Mouse (Mus musculus) urinary bladder, adult 18-20 months (tissue): Measurements from ENCODE around the gene Ppil6.

Experiments used
- DNase-seq, 2 experiments: peaks; one replicate each; pipeline ENCODE4 v3.0.0; 2022; ENCODE audit warnings: low spot score in 2 of 2, mixed read lengths in 2 of 2

Gene Ppil6

GRCm38 (mm10) chr10:41489708-41490517 lies at the start of gene Ppil6, which contains the start of gene Smpd2:
TSS of gene Ppil6 (plus strand) at chr10:41490439.
TSS of gene Smpd2 (minus strand) at chr10:41490369.
- DNase-seq: peak; percentile 93 to 97

DNA sequence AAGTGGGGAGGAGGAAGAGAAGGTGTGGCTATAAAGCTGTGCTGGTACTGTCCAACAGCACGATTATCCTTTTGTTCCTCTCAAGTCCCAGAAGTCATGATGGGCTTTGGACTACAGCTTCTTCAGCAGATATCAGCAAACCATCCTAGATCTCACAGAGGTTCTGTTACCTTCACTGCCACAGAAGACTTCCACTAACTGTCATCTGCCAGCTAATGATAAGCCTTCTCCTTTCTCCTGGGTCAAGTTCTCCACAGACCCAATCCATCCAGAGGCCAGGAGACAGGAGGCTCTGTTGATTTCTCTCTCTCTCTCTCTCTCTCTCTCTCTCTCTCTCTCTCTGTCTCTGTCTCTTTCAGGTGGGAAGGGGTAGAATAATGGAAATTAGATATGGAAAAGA lies 42.0 kb upstream of the Ppil6 start:
- no peak for DNase-seq

- DNase-seq: no peak
These were observed 40.6 kb upstream of the Ppil6 start for GRCm38 (mm10) chr10:41449684-41450083.

DNA sequence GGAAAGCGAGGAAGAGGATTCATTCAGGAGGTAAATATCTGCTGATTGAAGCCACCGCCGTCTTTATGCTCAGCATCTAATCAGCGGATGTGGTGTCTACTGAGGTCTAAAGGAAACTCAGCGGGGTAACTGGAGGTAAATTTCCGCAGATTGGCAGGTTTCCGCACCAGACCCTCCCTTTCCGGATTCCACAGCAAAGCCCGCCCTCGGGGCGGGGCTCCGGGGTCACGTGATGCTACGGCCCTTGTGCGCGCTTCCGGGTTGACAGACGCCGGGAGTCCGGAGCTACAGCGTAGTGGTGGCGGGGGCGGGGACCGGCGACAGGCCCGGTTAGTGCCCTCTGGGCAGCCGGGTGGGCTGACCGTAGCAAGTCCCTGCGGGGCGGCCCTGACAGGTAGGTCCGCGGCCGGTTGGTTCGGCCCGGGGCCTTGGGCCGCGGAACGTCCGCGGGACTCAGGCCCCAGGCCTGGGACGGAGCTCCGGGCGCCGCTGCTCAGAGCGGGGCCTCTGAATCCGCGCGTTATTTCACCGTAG lies 40.0 kb upstream of the Ppil6 start, which contains the start of gene Zbtb24:
Zbtb24 (plus strand) TSS at position 247 of the 534 bp plus-strand sequence.
- peak; percentile 90 to 94 for DNase-seq

- DNase-seq: no peak
These were observed 39.3 kb upstream of the Ppil6 start for GRCm38 (mm10) chr10:41450780-41451522.

GRCm38 (mm10) chr10:41451656-41452055 lies 38.6 kb upstream of the Ppil6 start:
- DNase-seq: no peak

DNA sequence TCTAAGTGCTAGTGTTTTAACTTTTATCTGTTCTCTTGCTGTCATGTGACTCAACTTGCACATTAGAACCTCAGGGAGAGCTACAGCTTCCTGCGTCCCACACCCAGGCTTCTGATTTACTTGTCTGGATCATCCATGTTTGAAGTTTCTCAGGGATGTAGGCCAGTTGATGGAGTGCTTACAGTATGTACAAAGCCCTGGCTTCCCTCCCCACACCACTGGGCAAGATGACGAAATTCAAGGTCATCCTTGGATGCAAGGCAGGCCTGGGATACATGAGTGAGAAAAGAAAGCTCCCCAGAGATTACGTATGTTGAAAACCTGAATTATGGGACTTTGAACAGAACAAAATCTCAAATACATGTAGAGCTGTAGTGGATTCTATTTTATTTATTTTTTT lies 37.4 kb upstream of the Ppil6 start:
- no peak for DNase-seq

DNA sequence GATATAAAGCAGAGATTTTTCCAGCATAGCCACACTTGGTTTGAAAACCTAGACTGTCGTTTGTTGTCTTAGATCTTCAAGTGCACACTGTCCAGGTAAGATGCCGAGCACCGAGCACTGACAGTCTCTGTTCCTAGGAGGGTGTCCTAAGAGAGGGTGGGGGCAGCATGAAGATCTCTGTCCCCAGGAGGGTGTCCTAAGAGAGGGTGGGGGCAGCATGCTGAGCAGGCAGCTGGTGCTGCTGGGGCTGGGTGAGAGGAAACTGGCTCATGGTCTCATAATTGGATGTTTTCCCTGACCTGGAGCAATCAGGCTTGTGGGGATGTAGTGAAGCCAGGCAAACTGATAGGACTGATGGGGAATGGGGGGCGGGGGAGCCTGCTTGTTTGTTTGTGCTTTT lies 30.2 kb upstream of the Ppil6 start:
- DNase-seq: no peak

DNA sequence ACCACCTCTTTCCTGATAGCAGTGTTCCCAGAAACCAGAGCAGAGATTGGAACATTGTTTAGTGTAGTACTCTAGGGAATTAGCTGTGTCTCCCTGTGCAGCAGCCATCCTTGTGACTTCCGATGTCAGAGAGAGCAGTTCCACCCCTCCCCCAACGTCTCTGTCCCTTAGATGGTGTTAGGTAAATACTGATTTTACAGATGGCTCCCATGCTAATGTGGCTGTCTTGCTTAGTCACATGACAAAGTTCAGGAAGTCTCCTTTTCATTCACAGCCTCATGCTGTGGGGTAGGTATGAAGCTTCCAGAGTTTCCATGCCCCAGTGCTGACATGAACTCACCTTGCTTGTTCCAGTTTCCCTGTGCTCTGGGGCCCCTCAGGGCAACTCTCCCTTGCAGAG lies 29.7 kb upstream of the Ppil6 start:
- DNase-seq: no peak

GRCm38 (mm10) chr10:41461057-41461722 lies 29.0 kb upstream of the Ppil6 start:
- DNase-seq: no peak

GRCm38 (mm10) chr10:41464401-41464955 lies 25.8 kb upstream of the Ppil6 start:
- no peak for DNase-seq

- DNase-seq: no peak
These were observed 22.9 kb upstream of the Ppil6 start for GRCm38 (mm10) chr10:41467325-41467724.

DNA sequence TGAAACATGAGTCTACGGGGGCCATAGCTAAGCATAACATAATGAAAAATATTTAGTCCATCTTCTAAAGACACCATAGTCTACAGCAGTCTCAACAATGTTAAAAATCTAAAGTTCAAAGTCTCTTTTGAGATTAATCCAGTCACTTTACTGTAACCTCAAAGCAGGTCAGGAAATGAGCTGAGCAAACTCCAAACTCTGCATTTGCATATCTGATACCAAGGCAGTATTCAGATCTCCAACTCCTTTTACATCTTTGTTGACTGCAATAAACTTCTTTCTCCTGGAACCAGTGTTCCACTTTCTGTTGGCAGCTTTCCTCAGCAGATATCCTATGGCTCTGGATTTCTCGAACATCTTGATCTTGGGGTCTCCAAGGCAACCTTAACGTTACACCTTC lies 19.5 kb upstream of the Ppil6 start:
- DNase-seq: no peak

- no peak for DNase-seq
These were observed 17.7 kb upstream of the Ppil6 start for GRCm38 (mm10) chr10:41472534-41472933.

DNA sequence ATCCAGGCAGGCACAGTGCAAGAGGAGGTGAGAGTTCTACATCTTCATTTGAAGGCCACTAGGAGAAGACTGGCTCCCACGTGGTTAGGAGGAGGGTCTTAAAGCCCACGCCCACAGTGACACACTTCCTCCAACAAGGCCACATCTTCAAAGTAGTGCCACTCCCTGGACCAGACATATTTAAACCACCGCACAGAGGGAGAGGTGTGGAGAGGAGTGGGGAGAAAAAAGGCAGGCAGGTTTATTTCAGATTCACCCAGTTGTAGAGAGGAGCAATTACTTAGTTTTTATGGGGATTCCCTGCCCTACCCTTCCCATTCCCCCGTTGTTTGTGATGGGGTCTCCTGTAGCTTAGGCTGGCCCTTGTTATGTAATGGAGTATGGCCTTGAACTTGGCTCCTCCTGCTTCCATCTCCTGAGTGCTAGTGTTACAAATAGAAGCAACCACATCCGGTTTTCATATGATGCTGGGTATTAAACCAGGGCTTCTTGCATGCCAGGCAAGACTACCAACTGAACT lies 17.2 kb upstream of the Ppil6 start:
- no peak for DNase-seq

- no peak for DNase-seq
These were observed 16.3 kb upstream of the Ppil6 start for GRCm38 (mm10) chr10:41473782-41474468.

DNA sequence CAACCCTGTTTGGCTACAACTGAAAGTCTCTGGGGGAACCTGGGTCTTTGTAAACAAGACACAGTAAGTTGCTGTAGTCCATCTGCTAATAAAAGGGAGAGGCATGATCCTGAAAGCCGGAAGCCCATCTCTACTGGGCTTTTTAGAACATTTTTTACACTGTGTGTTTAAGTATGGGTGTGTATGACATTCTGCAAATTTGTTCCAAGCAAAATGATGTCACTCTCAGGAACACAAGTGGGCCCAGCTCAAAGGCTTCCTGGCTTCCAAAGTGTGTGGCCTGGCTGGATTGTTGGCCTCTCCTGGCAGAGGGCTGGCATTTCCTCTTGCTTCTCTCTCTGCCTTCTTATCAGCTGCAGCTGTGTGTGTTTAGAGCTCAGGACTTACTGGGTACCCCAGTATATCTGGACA lies 15.3 kb upstream of the Ppil6 start:
- DNase-seq: no peak

GRCm38 (mm10) chr10:41476171-41477017 lies 13.8 kb upstream of the Ppil6 start, which contains the start of gene Mical1:
TSS of gene Mical1 (plus strand) at chr10:41476314.
- DNase-seq: peak; percentile 50 to 59

- DNase-seq: no peak
These were observed 13.3 kb upstream of the Ppil6 start for GRCm38 (mm10) chr10:41477018-41477277.
